Mouse (Mus musculus) brain, embryonic 14.5 days (tissue): ENCODE results near the gene Krtap19-1. TPM values are rescaled to one million over a fixed set of nuclear protein-coding genes. Genes with fewer than 3 reads are reported as not detected.

Experiments used
- DNase-seq: peaks from one replicate; pipeline ENCODE4 v3.0.0-alpha.2; 2011; ENCODE audit warnings: low read depth
- CTCF ChIP-seq: fragments of 200-500 bp; IDR thresholded peaks from 2 replicates; pipeline ENCODE4 v1.5.1; 2012; ENCODE audit warnings: inconsistent platforms, mild to moderate bottlenecking, moderate library complexity, borderline replicate concordance; ENCODE audit not compliant: insufficient read depth, insufficient read length; ENCODE audit errors: extremely low read depth
- POLR2A ChIP-seq: fragments of 200-500 bp; IDR thresholded peaks from 2 replicates; pipeline ENCODE4 v1.6.1; 2012; ENCODE audit warnings: mild to moderate bottlenecking, inconsistent platforms, borderline replicate concordance; ENCODE audit not compliant: poor library complexity, insufficient read depth, insufficient read length, severe bottlenecking; ENCODE audit errors: extremely low read depth
- polyA plus RNA-seq: library from polyadenylated mRNA; depleted of rRNA; stranded (reverse); fragments of >200 nt; gene quantifications from 2 replicates; pipeline ENCODE4 v1.2.3, GENCODE M21; 2012; rRNA removed

Krtap19-1 gene
- polyA plus RNA-seq = not detected in 2 replicates

GRCm38 (mm10) chr16:88869311-88869710 lies at the start of gene Krtap19-1:
Gene Krtap19-1 (minus strand): TSS chr16:88869411.
- TF ChIP-seq CTCF (no peak), POLR2A (no peak)
- no peak for DNase-seq

- TF ChIP-seq POLR2A (no peak), CTCF (no peak)
- DNase-seq = no peak
These were observed 27.1 kb upstream of the Krtap19-1 start, which contains the start of gene Krtap19-5 for GRCm38 (mm10) chr16:88896357-88896756. Gene Krtap19-5 (minus strand): TSS chr16:88896457.

- no peak for TF ChIP-seq POLR2A
- TF ChIP-seq CTCF = no peak
- peak; percentile 74 for DNase-seq
These were observed 17.7 kb upstream of the Krtap19-1 start for GRCm38 (mm10) chr16:88886870-88887269.

GRCm38 (mm10) chr16:88884989-88885388 lies 15.8 kb upstream of the Krtap19-1 start, which contains the start of gene Krtap19-4:
Gene Krtap19-4 (minus strand): TSS chr16:88885089.
- no peak for DNase-seq

GRCm38 (mm10) chr16:88877938-88878337 lies 8.7 kb upstream of the Krtap19-1 start, which contains the start of gene Krtap19-3:
Gene Krtap19-3 (minus strand): TSS chr16:88878038.
- no peak for DNase-seq
- TF ChIP-seq POLR2A (no peak), CTCF (no peak)

More at GRCm38 (mm10) chr16:88884989-88885388, 15.8 kb upstream of the Krtap19-1 start, which contains the start of gene Krtap19-4:
- no peak for TF ChIP-seq POLR2A
- TF ChIP-seq CTCF = no peak

- no peak for DNase-seq
- TF ChIP-seq CTCF (no peak), POLR2A (no peak)
These were observed 5.0 kb upstream of the Krtap19-1 start, which contains the start of gene Krtap19-2 for GRCm38 (mm10) chr16:88874169-88874568. Gene Krtap19-2 (minus strand): TSS chr16:88874269.

- TF ChIP-seq POLR2A (no peak), CTCF (no peak)
These were observed 4.3 kb downstream of the Krtap19-1 start for GRCm38 (mm10) chr16:88864887-88865407.

GRCm38 (mm10) chr16:88851450-88851849 lies 17.8 kb downstream of the Krtap19-1 start:
- peak; percentile 57 for DNase-seq
- TF ChIP-seq CTCF (peak; percentile 75), POLR2A (no peak)

More at GRCm38 (mm10) chr16:88864887-88865407, 4.3 kb downstream of the Krtap19-1 start:
- DNase-seq = no peak

- no peak for DNase-seq
- TF ChIP-seq CTCF (no peak), POLR2A (no peak)
These were observed 20.7 kb downstream of the Krtap19-1 start for GRCm38 (mm10) chr16:88848558-88848957.

- no peak for DNase-seq
- TF ChIP-seq CTCF (no peak), POLR2A (no peak)
These were observed 21.8 kb downstream of the Krtap19-1 start for GRCm38 (mm10) chr16:88847363-88847762.

GRCm38 (mm10) chr16:88826978-88827377 lies 42.2 kb downstream of the Krtap19-1 start:
- DNase-seq = peak; percentile 15
- TF ChIP-seq CTCF = no peak
- TF ChIP-seq POLR2A = no peak

- peak; percentile 77 for DNase-seq
- TF ChIP-seq CTCF (no peak), POLR2A (no peak)
These were observed 43.0 kb downstream of the Krtap19-1 start, which contains the start of gene Krtap14 for GRCm38 (mm10) chr16:88826095-88826652. Gene Krtap14 (minus strand): TSS chr16:88826145.

GRCm38 (mm10) chr16:88823736-88824135 lies 45.5 kb downstream of the Krtap19-1 start:
- DNase-seq = peak; percentile 37
- TF ChIP-seq POLR2A (no peak), CTCF (peak; percentile 21; the same call in 1 of the 2 replicates)
